Mouse (Mus musculus) right cerebral cortex, adult 18-20 months (tissue): ENCODE data around the gene Hmces.

Experiments
- DNase-seq: peaks from one replicate; pipeline ENCODE4 v3.0.0; 2022; ENCODE audit warnings: mixed read lengths

Gene Hmces

DNA sequence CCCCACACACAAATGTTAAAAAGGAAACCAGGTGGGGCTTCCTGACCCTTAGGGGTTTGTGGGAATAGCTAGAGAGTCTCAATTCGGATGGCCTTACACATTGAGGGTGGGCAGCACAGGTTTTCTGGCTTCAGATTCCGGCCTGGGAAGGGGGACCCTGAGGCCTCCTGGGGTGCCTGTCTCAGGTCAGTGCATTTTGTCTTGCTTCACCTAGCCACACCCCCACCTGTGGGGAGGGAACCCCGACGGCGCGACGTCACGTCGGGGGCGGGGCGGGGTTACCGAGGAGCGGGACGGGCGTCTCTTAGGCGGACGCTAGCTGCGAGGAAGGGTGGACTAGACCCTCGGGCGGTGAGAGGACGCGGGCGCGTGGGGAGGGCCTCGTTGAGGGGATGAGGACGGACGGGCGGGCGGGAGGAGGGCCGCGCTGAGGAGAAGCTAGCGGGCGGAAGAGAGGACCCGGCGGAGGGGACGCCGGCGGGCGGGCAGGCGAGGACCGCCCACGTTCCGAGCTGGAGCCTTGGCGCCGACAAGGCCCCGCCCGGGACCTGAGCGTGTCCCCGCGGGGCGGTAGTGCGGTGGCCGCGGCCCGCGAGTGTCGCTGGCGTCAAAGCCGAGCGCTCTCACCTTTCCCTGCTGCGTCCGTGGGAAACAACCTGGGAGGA, at the start of gene Hmces:
Gene Hmces, plus strand, starts transcription at position 275 of the 665 bp plus-strand sequence.
- peak; percentile 67 for DNase-seq

DNA sequence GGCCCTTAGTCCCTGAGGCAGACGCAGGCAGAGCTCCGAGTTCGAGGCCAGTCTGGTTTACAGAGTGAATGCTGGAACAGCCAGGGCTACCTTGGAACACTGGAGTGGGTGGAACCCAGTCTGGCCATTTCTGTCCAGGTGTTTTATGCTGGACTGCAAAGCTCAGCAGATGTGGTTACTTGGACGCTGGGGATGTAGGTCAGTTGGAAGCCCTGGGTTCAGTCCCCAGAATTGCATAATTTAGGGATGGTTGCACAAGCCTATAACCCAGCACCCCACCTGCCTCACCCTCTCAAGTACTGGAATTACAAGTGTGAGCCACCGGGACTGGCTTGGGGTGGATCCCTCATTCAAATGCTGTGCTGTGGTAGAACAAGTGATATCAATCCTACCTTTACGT, 47.5 kb upstream of the Hmces start:
- no peak for DNase-seq

- no peak for DNase-seq
Observed at GRCm38 (mm10) chr6:87867256-87867655, 46.5 kb upstream of the Hmces start.

- peak; percentile 65 for DNase-seq
Observed at GRCm38 (mm10) chr6:87868871-87869506, 44.7 kb upstream of the Hmces start.

DNA sequence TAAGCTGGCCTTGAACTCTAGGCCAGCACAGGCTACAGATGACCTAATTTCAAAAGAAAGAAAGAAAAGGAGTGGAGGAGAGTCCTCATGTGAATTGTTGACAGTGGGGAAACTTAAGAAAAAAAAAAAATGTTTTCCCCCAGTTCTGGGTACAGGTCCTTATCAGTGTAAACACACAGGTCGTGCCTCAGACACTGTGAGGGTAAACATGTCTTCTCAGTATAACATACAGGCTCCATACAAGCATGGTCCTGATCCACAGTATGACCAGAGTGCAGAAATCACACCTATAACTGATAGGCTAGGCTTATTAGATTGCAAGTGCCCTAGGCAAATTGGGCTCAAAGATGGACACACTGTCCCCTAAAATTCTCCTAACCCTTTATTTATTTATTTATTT, 43.3 kb upstream of the Hmces start:
- DNase-seq, result no peak

DNA sequence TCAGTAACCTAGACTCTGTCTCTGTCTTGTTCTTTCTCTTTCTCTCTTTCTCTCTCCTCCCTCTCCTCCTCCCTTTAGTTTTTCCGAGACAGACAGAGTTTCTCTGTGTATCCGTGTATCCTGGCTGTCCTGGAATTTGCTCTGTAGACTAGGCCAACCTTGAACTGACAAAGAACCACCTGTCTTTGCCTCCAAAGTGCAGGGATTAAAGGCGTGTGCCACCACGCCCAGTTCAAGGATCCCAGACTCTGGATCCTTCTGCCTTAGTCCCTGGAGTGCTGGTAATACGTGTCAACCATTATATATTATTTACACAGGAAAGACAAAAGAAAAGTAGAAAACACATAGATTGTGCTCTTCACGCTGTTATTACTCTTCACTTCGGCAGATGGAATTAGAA, 42.5 kb upstream of the Hmces start:
- no peak for DNase-seq

- DNase-seq, result no peak
Observed at GRCm38 (mm10) chr6:87873104-87873503, 40.6 kb upstream of the Hmces start.

GRCm38 (mm10) chr6:87873963-87874362, 39.8 kb upstream of the Hmces start:
- no peak for DNase-seq

DNA sequence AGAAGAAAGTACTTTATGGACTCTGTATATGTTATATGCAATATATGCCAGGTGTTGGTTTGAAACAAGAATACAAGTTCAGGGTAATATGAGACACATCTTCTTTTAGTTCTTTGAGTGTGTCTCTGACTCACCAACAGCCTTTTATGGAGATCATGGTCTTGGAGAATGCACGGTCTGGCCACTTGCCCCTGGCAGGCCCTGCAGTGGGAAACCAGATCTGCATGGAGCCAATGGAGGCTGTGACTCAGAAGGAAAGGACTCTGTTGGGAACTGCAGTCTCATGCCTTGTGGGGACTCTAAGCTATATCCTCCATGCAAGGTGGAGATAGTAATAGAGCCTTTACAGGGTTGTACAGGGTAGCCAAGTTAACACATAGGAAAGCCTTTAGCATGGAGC, 38.7 kb upstream of the Hmces start:
- DNase-seq, result no peak

DNA sequence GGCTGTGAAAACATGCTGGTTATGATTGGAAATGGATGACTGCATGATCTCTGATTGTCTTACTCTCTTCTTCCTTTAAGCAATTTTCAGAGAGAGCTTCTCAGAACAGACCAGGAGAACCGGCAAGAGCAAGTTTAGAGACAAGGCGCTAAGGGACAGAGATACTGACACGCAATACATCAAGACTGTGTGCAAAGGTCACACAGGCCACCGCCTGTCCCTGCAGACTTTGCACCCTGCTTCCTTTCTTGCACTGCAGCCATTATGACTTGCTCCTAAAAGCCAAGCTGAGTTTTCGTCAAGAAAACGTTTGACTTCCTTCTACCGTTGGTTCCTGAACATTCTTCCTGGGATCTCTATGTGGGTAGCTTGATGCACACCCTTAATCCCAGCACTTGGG, 38.2 kb upstream of the Hmces start:
- no peak for DNase-seq

DNA sequence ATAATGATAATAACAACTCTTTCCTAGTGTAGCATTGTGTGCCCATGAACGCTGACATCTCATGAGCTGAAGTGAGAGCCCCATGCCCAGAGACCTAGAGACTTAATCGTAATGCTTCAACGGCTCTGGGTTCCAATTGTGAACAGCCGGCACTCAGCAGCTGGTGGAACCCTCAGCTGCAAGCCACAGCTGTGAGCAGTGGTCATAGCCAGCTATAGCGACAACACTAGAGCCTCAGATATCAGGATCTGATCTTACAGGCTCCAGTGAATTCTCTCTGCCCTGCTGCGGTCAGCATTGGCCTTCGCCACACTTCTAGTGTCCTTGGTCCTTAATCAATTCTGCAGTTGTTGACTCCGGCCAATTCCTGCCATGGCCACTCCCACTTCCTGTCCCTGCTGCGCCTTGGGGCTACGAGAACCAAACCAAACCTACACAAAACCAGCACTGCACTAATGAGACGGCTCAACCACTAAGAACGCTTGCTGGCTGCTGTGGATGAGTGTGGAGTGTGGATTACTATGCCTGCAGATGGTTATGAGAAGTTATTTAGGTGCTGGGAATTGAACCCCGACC, 37.6 kb upstream of the Hmces start:
- DNase-seq, result no peak

GRCm38 (mm10) chr6:87879010-87879409, 34.7 kb upstream of the Hmces start:
- DNase-seq, result no peak

- DNase-seq, result no peak
Observed at GRCm38 (mm10) chr6:87879628-87880027, 34.1 kb upstream of the Hmces start.

GRCm38 (mm10) chr6:87882221-87882620, 31.5 kb upstream of the Hmces start:
- no peak for DNase-seq

DNA sequence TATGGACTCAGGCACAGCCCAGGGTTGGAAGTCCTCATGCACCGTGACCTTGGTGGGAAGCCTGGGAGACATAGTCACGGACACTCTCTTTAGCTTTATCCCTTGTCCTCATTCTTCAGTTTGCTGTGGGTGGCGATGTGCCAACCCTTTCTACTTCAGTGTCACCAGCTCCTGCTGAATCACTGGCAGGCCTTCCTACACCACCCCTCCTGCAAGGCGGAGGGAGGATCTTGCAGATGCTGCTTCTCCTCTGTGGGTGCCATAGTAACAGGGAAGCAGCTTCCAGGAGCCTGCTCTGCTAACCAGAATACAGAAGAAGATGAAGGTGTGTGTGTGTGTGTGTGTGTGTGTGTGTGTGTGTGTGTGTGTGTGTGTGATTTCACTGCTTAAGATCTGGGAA, 30.9 kb upstream of the Hmces start:
- DNase-seq, result peak; percentile 93

GRCm38 (mm10) chr6:87886721-87887120, 27.0 kb upstream of the Hmces start:
- DNase-seq, result no peak

GRCm38 (mm10) chr6:87887594-87888233, 26.0 kb upstream of the Hmces start, which contains the start of gene Copg1:
Gene Copg1, plus strand, starts transcription at chr6:87887814.
- peak; percentile 100 for DNase-seq

DNA sequence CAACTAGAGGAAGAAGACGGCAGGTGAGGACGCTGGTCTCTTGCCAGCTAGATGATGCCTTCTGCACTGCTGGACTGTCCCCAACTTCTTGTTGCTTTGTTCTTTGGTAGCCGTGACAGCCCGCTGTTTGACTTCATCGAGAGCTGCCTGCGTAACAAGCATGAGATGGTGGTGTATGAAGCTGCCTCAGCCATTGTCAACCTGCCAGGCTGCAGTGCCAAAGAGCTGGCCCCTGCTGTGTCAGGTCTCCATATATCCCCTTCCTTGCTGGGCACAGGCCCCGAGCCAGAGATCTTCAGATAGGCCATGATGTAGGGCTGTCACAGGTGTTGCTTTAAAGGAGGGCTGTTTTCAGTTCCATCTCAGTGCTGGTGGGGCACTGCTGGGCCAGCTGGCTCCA, 19.8 kb upstream of the Hmces start:
- no peak for DNase-seq

DNA sequence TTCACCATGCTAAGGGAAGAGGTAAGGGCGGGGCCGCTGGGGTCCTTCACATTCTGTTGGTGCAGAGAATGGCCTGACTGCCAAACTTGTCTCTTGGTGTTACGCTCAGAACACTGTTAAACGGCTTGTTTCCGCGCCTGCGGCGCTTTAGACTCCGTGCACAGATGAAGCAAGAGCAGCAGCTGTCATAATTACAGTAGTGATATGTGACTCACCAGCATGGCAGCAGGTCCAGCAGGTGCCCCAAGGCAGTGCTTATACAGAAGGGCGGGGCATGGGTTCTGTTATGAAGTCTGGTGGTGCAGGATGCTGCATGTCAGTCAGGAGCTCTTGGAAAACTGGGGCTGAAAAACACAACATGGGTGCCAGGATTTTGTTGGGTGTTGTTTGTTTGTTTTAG, 15.7 kb upstream of the Hmces start:
- no peak for DNase-seq

DNA sequence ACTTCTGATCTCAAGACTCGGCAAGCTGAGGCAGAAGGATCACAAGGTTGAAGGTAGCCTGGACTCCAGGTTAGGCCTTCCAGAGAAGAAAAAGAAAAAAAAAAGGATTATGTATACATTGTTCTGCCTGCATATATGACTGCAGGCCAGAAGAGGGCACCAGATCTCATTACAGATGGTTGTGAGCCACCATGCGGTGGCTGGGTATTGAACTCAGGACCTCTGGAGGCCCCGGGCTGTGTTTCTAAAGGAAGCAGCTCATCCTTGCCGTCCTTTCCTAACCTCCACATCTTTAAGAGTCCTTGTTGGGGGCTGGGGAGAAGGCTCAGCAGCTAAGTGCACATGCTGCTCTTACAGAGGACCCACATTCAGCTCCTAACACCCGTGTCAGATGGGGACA, 7.1 kb upstream of the Hmces start:
- no peak for DNase-seq

DNA sequence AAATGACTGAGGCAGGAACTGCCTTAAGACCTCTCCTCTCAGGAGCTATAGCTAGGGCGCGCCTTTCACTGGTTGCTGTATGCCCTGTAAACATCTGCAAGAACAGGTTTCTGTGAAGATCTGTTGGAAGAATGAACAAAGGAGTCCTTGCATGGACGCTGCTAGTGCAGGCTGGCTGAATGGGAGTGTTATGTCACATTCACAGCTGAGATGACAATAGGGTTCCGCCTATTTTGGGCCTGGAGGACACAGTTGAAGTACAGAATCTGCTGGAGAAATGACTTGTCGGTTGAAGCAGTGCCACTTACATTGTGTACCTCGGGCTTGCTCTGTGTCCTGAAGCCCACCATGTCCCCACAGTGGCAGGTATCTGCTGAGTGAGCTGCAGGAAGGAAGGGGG, 4.6 kb upstream of the Hmces start:
- DNase-seq, result no peak

DNA sequence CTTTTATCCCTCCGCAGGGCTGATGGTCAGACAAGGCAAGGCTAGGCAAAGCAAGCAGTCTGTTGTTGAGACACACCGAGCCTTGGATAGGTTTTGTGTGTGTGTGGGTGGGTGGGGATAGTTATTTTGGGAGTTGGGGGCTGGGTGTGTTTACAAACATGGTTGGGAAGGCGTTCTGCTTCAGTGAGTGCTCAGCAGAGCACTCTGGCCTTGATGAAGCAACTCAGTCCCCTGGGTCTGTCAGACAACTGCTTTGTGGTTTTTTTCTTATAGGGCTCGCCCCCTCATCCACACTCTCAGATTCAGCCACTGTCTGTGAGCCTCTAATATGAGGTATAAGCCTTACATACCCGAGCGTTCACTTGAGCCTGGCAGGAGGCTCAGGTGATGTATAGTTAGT, 2.2 kb upstream of the Hmces start:
- DNase-seq, result no peak

- DNase-seq, result peak; percentile 41
Observed at GRCm38 (mm10) chr6:87914326-87915102, 779 bp downstream of the Hmces start.
